Mouse (Mus musculus): ENCODE data around the gene Mindy1. TPM values are rescaled to one million over a fixed set of nuclear protein-coding genes. Genes with fewer than 3 reads are reported as not detected.

Gene Mindy1
- polyA plus RNA-seq, 1 experiment from 2014 or later, result 38.8 TPM

DNA sequence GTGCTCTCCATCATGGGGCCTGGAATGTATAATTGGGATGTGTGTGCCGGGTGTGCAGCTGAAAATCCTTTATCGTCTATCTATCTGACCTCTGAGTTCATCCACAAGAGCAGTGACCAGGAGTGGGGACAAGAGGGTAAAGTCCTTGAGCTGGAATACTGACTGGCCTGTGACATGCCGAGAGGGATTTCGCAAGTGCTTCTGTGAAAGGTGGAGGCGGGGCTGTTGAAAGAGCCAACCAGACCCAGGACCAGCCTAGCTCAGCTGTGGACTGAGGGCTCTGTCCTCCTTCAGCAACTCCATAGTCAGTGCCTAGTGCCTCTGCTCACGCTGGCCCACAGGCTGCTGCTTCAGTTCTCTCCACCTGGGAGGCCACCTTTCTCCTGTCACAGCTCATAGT, 37.4 kb downstream of the Mindy1 start:
- H3K4me1 ChIP-seq (ENCODE audit: control insufficient read depth, insufficient read depth, low read length), result peaks cover 13% of the 10 kb centered on the region
- H3K4me3 ChIP-seq (ENCODE audit: low read depth, low read length), result no peak overlapping the region
- H3K27me3 ChIP-seq (ENCODE audit: control insufficient read depth, insufficient read depth, low read length), result no peaks in the 10 kb centered on the region
- DNase-seq (ENCODE audit: low spot score, missing footprints) (no peak), ATAC-seq (ENCODE audit: low FRiP score) (no peak)
- WGBS, result 38% methylated on average over 6 of the region's 6 CpGs
- H3K4me2 ChIP-seq, result no peak overlapping the region
- H3K27ac ChIP-seq (ENCODE audit: low read depth, low read length), result no peak overlapping the region
- peaks cover 29% of the 10 kb centered on the region for H3K36me3 ChIP-seq (ENCODE audit: control insufficient read depth, insufficient read depth, low read length)
- no peak overlapping the region for H3K9ac ChIP-seq (ENCODE audit: low read length)
- no peaks in the 10 kb centered on the region for H3K9me3 ChIP-seq (ENCODE audit: control insufficient read depth, low read length)

DNA sequence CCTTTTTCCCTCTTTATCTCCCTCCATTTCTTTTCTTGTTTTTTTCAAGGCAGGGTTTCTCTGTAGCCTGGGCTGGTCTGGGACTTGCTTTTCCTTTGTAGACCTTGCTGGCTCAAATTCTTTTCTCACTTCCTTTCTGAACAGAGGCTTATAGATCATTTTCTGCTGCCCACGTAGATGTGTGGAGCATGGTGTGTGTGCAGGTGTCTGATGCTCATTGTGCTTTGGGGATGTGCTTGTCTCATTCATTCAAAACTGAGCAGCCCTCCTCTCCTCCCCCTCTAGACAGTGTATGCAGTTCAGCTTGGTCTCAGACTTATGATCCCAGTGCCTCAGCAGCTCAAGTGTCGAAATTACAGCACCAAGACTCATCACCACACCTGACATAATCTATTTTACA, 38.0 kb downstream of the Mindy1 start:
- Histone ChIP-seq H3K27me3 (ENCODE audit: control insufficient read depth, insufficient read depth, low read length) (no peaks in the 10 kb centered on the region), H3K9me3 (ENCODE audit: control insufficient read depth, low read length) (no peaks in the 10 kb centered on the region), H3K27ac (ENCODE audit: low read depth, low read length) (no peak overlapping the region), H3K4me3 (ENCODE audit: low read depth, low read length) (no peak overlapping the region), H3K4me2 (no peak overlapping the region), H3K4me1 (ENCODE audit: control insufficient read depth, insufficient read depth, low read length) (peaks cover 13% of the 10 kb centered on the region), H3K36me3 (ENCODE audit: control insufficient read depth, insufficient read depth, low read length) (peaks cover 30% of the 10 kb centered on the region), H3K9ac (ENCODE audit: low read length) (no peak overlapping the region)
- ATAC-seq (ENCODE audit: low FRiP score) (no peak), DNase-seq (ENCODE audit: low spot score, missing footprints) (no peak)
- 63% methylated on average over 2 of the region's 2 CpGs for WGBS

DNA sequence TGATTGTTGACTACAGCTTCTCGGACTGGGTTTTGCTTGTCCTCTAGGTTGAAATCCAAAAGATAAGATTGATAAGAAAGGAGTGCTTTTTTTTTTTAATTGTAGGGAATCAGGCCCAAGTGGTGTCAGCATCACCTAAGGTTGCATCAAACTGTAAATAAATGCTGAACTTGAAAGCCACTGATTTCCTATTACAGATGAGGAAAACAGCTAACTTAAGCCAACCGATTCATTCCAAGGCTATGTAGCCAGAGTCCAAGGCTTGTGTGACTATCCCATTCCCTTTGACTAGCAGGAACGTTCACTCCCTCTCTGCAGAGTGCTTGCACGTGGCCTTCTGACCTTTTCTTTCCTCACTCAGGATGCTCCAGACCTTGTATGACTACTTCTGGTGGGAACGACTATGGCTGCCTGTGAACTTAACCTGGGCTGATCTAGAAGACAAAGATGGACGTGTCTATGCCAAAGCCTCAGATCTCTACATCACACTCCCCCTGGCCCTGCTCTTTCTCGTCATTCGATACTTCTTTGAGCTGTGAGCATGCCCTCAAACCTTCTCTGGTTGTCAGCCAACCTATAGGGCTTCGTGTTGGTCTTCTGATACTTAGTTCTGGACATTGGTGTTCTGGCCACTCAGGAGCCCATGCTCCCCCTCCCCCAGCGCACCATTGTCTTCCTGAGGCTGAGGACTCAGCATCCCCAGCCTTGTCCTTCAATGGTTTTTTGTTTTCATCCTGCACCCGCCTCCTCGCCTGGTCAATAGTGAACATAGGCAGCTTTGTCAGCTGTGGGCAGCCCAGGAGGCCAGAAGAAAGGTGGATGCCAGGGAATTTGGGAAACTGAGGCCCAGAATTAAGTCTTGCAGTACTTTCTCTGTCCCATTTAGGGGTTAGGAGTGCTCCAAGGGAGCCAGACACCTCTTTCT, 38.8 kb downstream of the Mindy1 start:
- peaks cover 38% of the 10 kb centered on the region for H3K36me3 ChIP-seq (ENCODE audit: control insufficient read depth, insufficient read depth, low read length)
- ATAC-seq (ENCODE audit: low FRiP score), result no peak
- no peak overlapping the region for H3K4me2 ChIP-seq
- no peaks in the 10 kb centered on the region for H3K9me3 ChIP-seq (ENCODE audit: control insufficient read depth, low read length)
- H3K27ac ChIP-seq (ENCODE audit: low read depth, low read length), result no peak overlapping the region
- WGBS, result 73% methylated on average over 12 of the region's 12 CpGs
- H3K4me1 ChIP-seq (ENCODE audit: control insufficient read depth, insufficient read depth, low read length), result peaks cover 13% of the 10 kb centered on the region
- no peak for DNase-seq (ENCODE audit: low spot score, missing footprints)
- no peak overlapping the region for H3K4me3 ChIP-seq (ENCODE audit: low read depth, low read length)
- no peaks in the 10 kb centered on the region for H3K27me3 ChIP-seq (ENCODE audit: control insufficient read depth, insufficient read depth, low read length)
- H3K9ac ChIP-seq (ENCODE audit: low read length), result no peak overlapping the region

DNA sequence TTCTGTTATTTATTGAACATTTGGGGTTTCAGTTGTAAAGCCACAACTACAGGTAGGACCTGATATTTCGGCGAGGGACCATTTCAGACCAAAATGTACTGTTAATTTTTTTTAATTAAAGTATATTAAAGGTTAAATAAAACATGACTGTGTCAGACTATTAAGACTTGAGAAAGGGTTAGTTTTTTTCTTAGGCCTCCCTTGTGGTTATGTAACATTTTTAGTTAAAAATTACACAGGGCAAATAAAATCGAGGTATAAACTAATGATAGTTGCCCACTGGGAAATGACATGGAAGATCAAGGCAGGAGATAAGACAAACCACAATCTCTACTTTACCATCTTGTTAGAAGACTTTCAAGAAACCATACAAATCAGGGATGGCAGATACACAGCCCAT, 42.3 kb downstream of the Mindy1 start:
- H3K4me3 ChIP-seq (ENCODE audit: low read depth, low read length), result no peak overlapping the region
- ATAC-seq (ENCODE audit: low FRiP score), result no peak
- H3K4me2 ChIP-seq, result no peak overlapping the region
- no peaks in the 10 kb centered on the region; the same call in 1 of the 2 replicates for H3K4me1 ChIP-seq (ENCODE audit: control insufficient read depth, insufficient read depth, low read length)
- no peaks in the 10 kb centered on the region for H3K27me3 ChIP-seq (ENCODE audit: control insufficient read depth, insufficient read depth, low read length)
- H3K9ac ChIP-seq (ENCODE audit: low read length), result no peak overlapping the region
- H3K9me3 ChIP-seq (ENCODE audit: control insufficient read depth, low read length), result no peaks in the 10 kb centered on the region
- no peak for DNase-seq (ENCODE audit: low spot score, missing footprints)
- 95% methylated on average over 3 of the region's 3 CpGs for WGBS
- H3K36me3 ChIP-seq (ENCODE audit: control insufficient read depth, insufficient read depth, low read length), result peaks cover 53% of the 10 kb centered on the region
- no peak overlapping the region for H3K27ac ChIP-seq (ENCODE audit: low read depth, low read length)

DNA sequence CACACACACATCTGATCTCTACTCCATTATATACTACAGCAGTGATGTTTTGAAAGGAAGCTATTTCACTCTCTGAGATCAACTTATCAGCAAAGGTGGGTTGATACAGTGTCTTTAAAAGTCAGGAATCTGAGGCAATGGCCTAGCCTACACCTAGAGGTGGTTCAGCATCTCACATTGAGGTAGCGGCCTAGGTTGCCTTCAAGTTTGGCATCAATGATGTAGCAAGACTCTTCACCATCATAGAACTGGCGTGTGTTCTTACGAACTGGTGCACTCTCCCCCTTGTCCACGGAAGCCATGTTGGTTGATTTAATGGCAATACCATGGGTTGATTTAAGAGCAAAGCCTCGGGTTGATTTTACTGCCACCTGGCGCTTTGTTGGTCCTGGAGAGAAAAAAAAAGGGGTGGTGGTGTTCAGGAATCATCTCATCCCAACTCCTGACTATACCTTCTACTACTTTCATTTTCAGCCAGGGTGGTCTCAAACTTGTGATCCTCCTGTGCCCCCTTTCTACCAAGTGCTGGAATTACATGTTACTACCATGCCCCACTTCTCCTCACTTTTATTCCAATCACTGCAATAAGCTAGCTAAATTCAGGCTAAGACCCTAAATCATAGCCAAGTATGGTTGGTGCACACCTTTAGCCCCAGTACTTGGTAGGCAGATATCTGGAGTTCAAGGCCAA, 43.5 kb downstream of the Mindy1 start:
- Histone ChIP-seq H3K36me3 (ENCODE audit: control insufficient read depth, insufficient read depth, low read length) (peaks cover 53% of the 10 kb centered on the region), H3K27ac (ENCODE audit: low read depth, low read length) (no peak overlapping the region), H3K27me3 (ENCODE audit: control insufficient read depth, insufficient read depth, low read length) (no peaks in the 10 kb centered on the region), H3K4me1 (ENCODE audit: control insufficient read depth, insufficient read depth, low read length) (no peaks in the 10 kb centered on the region; the same call in 1 of the 2 replicates), H3K4me3 (ENCODE audit: low read depth, low read length) (no peak overlapping the region), H3K9me3 (ENCODE audit: control insufficient read depth, low read length) (no peaks in the 10 kb centered on the region), H3K4me2 (no peak overlapping the region), H3K9ac (ENCODE audit: low read length) (no peak overlapping the region)
- ATAC-seq (ENCODE audit: low FRiP score) (no peak), DNase-seq (ENCODE audit: low spot score, missing footprints) (no peak)
- WGBS, result 96% methylated on average over 6 of the region's 6 CpGs

DNA sequence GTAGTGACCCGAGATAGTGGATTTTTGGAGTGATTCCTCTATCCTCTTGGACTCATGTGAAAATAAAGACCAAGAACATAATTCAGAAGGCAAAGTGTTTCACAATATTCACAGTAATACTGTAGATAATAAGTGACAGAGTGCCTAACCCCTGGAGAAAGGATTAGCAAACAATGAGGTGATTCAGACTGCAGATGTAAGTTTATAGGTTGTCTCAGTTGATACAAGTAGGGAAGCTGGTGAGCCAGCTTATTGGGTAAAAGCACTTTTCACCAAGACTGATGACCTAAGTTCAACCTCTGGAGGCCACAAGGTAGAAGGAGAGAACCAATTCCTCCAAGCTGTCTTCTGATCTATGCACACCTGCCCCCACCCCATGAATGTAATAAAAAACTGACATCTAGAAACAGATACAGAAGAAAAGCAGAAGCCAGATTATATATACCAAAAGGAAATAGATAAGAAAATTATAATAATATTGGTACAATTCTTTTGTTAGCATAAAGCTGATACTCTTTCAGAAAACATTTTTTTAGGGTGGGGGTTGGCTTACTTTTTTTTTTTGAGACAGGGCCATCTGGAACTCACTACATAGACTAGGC, 47.8 kb downstream of the Mindy1 start:
- Histone ChIP-seq H3K36me3 (ENCODE audit: control insufficient read depth, insufficient read depth, low read length) (peaks cover 41% of the 10 kb centered on the region), H3K4me2 (no peak overlapping the region), H3K4me1 (ENCODE audit: control insufficient read depth, insufficient read depth, low read length) (no peaks in the 10 kb centered on the region), H3K9me3 (ENCODE audit: control insufficient read depth, low read length) (no peaks in the 10 kb centered on the region), H3K4me3 (ENCODE audit: low read depth, low read length) (no peak overlapping the region), H3K27ac (ENCODE audit: low read depth, low read length) (no peak overlapping the region), H3K27me3 (ENCODE audit: control insufficient read depth, insufficient read depth, low read length) (no peaks in the 10 kb centered on the region), H3K9ac (ENCODE audit: low read length) (no peak overlapping the region)
- DNase-seq (ENCODE audit: low spot score, missing footprints), result no peak
- ATAC-seq (ENCODE audit: low FRiP score), result no peak
- WGBS, result 91% methylated on average over 1 of the region's 1 CpGs

DNA sequence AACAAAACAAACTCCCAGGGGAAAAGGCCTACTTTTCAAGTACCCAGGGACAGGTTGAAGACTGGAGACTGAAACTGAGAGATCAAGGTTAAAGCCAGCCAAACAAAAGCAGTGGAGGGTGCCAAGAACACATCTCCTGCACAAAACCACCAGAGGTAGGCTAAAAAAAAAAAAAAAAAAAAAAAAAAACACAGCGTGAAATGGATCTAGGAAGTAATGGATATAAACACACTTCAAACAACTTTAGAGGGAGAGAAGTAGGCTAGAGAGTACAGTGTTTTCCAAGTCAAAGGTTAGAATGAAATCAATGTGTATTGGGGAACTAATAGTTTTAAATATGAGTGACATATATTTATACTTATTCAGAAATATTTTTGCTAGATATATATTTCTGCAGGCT, 50.4 kb downstream of the Mindy1 start:
- peaks cover 32% of the 10 kb centered on the region for H3K36me3 ChIP-seq (ENCODE audit: control insufficient read depth, insufficient read depth, low read length)
- no peak for DNase-seq (ENCODE audit: low spot score, missing footprints)

DNA sequence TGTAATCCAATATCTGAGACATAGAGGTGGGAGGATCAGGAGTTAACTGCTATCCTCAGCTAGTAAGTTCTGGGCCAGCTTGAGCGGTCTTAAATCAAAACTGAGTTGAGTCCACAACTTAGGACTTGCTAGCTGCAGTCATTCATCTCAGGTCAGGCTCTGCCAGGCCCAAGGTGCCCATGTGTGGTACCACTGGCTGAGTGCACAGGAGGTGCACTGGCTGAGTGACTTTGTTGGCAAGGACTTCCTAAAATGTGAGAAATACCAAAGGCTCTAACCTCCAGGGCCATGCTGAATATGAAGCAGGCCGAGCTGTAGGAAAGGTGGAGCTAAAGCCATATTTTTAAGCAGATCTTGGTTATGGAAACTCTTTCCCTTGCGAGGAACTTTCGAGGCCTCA, 56.2 kb downstream of the Mindy1 start:
- 90% methylated on average over 4 of the region's 4 CpGs for WGBS
- H3K27ac ChIP-seq (ENCODE audit: low read depth, low read length), result no peak overlapping the region
- no peak overlapping the region for H3K9ac ChIP-seq (ENCODE audit: low read length)
- H3K4me2 ChIP-seq, result no peak overlapping the region
- H3K4me3 ChIP-seq (ENCODE audit: low read depth, low read length), result no peak overlapping the region
- peaks cover 58% of the 10 kb centered on the region for H3K36me3 ChIP-seq (ENCODE audit: control insufficient read depth, insufficient read depth, low read length)
- no peaks in the 10 kb centered on the region for H3K27me3 ChIP-seq (ENCODE audit: control insufficient read depth, insufficient read depth, low read length)
- H3K4me1 ChIP-seq (ENCODE audit: control insufficient read depth, insufficient read depth, low read length), result no peaks in the 10 kb centered on the region
- no peak for DNase-seq (ENCODE audit: low spot score, missing footprints)
- H3K9me3 ChIP-seq (ENCODE audit: control insufficient read depth, low read length), result no peaks in the 10 kb centered on the region
- ATAC-seq (ENCODE audit: low FRiP score), result no peak

More for the DNA sequence above, 50.4 kb downstream of the Mindy1 start:
- no peaks in the 10 kb centered on the region for H3K9me3 ChIP-seq (ENCODE audit: control insufficient read depth, low read length)
- H3K4me3 ChIP-seq (ENCODE audit: low read depth, low read length), result no peak overlapping the region
- H3K4me1 ChIP-seq (ENCODE audit: control insufficient read depth, insufficient read depth, low read length), result no peaks in the 10 kb centered on the region
- no peak overlapping the region for H3K27ac ChIP-seq (ENCODE audit: low read depth, low read length)
- H3K27me3 ChIP-seq (ENCODE audit: control insufficient read depth, insufficient read depth, low read length), result no peaks in the 10 kb centered on the region
- WGBS, result 85% methylated on average over 1 of the region's 1 CpGs
- no peak overlapping the region for H3K4me2 ChIP-seq
- no peak for ATAC-seq (ENCODE audit: low FRiP score)
- no peak overlapping the region for H3K9ac ChIP-seq (ENCODE audit: low read length)

DNA sequence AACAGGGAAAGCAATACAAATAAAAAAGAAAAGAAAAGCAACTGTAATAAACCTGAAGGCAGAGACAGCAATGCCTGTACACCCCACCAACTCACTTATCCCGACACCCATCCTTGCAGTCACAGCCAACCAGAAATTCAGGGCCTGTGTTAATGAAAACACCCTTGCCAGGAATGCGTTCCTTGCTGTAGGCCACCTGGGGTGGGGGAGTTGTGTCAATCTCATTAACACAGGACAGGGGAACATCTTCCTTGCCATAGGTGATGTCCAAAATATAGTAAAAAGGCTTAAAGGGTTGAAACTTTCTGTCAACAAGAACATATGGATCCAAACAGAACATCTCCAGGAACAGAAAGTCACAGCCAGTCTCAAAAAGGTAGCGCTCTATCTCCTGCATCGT, 57.1 kb downstream of the Mindy1 start:
- ATAC-seq (ENCODE audit: low FRiP score) (no peak), DNase-seq (ENCODE audit: low spot score, missing footprints) (no peak)
- Histone ChIP-seq H3K9ac (ENCODE audit: low read length) (no peak overlapping the region), H3K27ac (ENCODE audit: low read depth, low read length) (no peak overlapping the region), H3K4me2 (no peak overlapping the region), H3K36me3 (ENCODE audit: control insufficient read depth, insufficient read depth, low read length) (peaks cover 58% of the 10 kb centered on the region), H3K9me3 (ENCODE audit: control insufficient read depth, low read length) (no peaks in the 10 kb centered on the region), H3K4me3 (ENCODE audit: low read depth, low read length) (no peak overlapping the region), H3K4me1 (ENCODE audit: control insufficient read depth, insufficient read depth, low read length) (no peaks in the 10 kb centered on the region), H3K27me3 (ENCODE audit: control insufficient read depth, insufficient read depth, low read length) (no peaks in the 10 kb centered on the region)
- WGBS, result 92% methylated on average over 4 of the region's 4 CpGs

All from midbrain, embryonic 11.5 days (tissue).